Mouse (Mus musculus) spleen, embryonic (tissue): Measurements from ENCODE around the gene Gas2l2.

Experiments used
- CTCF ChIA-PET: fragments of 350-600 bp; sonication (Branson Sonifier 250); formaldehyde crosslinking; loops from one replicate; lab custom pipeline; 2022; lab: Charles Lee

Gas2l2 gene

GRCm38 (mm10) chr11:83445001-83445400 lies 15.7 kb upstream of the Gas2l2 start:
- CTCF ChIA-PET = no interaction called here

DNA sequence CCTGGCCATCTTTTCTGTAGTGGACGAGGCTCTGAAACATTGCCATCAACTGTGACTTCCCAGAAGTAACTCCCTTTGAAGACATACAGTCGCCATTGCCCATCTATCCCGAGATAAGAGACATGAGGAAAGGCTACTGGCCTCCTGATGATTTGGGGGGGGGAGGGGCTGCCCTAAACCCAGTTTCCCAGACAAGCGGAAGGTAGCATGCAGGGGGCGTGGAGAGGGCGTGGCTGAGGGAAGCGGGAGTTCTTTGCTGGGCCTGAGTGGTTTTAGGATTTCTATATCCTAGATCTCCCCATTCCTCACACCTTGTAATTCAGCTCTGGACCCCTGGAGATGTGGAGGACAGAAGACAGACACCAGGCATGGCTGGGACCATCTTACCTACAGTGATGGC lies 14.6 kb upstream of the Gas2l2 start:
- CTCF ChIA-PET = interaction anchor here (0.5 to 0.7 kb wide), 3 partner anchors 21 to 498 kb away, joined by 3 read pairs; no protein-coding TSS in a partner anchor

- CTCF ChIA-PET = interaction anchor here (0.7 kb wide), 2 partner anchors 18 to 149 kb away, joined by 3 read pairs; no protein-coding TSS in a partner anchor
These were observed 13.5 kb upstream of the Gas2l2 start for GRCm38 (mm10) chr11:83442596-83443267.

GRCm38 (mm10) chr11:83441235-83441634 lies 12.0 kb upstream of the Gas2l2 start:
- CTCF ChIA-PET = interaction anchor here (0.6 to 1.4 kb wide), 4 partner anchors 9 to 53 kb away, joined by 3 to 4 read pairs (median 3); partner anchors contain the start of gene Taf15

DNA sequence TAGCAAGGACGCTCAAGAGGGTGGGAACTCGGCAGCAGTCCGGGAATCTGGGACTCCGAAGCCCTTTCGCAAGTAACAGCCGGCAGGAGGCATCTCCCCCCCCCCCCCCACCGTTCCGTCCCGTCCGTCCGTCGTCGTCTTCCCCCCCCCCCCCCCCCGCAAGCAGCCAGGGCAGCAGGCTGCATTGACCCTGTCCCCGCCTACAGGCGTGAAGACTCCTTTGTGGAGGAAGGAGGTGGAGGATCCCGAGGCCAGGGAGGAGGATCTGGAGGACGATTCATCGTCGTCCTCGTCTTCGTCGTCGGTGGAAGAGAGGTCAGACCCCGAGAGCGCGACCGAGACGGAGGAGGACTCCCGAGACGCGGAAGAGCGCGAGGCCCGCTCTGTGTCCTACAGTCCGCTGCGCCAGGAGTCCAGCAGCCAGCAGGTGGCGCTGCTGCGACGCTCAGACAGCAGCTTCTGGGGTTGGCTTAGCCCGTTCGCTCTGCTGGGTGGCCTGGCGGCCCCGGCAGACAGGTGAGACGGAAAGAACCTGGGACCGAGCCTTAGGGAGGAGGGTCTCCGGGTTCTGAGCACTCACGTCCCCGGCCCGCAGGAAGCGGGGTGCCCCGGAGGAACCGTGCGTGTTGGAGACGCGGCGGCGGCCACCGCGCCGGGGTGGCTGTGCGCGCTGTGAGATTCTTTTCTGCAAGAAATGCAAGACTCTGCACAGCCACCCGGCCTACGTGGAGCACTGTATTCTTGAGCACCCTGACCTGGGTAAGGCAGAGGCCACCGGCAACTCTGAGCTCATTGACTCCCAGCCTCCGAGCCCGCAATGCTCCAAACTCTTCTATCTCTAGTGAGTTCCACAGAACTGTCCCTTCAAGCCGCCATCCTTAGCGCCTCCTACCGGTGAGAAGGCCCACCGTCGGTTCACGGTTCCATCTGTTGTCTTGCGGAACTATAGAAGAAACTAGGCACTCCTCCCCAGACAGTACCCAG lies 11.1 kb upstream of the Gas2l2 start:
- CTCF ChIA-PET = interaction anchor here (1.0 to 1.4 kb wide), 3 partner anchors 8 to 33 kb away, joined by 3 to 4 read pairs (median 3); partner anchors contain the start of gene Taf15

GRCm38 (mm10) chr11:83439426-83440060 lies 10.3 kb upstream of the Gas2l2 start:
- CTCF ChIA-PET = interaction anchor here (1.3 kb wide), 1 partner anchor 33 kb away, joined by 4 read pairs; no protein-coding TSS in a partner anchor

- CTCF ChIA-PET = no interaction called here
These were observed 8.1 kb upstream of the Gas2l2 start, which contains the start of gene 1700020L24Rik for GRCm38 (mm10) chr11:83437377-83437776. 1700020L24Rik (plus strand) TSS chr11:83437677.

DNA sequence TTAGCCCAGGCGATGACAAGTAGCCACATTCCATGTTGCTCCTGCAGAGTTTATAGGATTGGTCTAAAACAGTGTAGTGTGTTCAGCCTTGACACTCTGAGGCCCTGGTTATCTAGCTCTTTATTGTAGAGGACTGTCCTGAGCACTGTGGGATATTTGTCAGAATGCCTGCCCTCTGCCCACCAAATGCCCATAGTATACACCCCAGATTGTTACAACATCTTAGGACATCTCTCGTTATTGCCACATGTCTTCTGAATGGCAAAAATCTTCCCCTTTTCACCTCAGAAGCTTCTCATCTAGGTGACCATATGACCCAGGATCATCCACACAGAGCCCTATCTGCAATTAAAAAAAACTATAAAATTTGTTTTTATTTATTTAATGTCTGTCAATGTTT lies 3.3 kb upstream of the Gas2l2 start:
- CTCF ChIA-PET = interaction anchor here (0.7 to 0.8 kb wide), 2 partner anchors 8 to 28 kb away, joined by 3 read pairs; no protein-coding TSS in a partner anchor

DNA sequence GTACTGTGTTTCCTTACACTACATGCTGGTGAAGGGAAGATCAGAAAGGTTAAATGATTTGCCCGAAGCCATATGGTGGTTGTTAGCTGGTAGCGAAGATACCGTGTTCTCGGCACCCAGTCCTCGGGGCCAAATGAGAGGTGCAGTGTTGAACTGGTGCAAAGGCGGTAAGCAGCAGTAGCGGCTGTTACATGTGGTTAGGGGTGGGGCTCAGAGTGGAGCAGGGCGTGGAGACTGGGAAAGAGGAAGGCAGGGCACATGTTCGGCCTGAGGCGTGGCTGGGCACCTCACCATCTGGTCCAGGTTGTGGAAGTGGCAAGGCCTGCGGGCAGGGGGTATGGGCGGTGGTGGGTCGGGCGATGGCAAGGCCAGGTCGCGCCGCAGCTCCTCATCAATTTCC lies 2.3 kb downstream of the Gas2l2 start:
- CTCF ChIA-PET = interaction anchor here (0.7 kb wide), 1 partner anchor 344 kb away, joined by 3 read pairs; no protein-coding TSS in a partner anchor

DNA sequence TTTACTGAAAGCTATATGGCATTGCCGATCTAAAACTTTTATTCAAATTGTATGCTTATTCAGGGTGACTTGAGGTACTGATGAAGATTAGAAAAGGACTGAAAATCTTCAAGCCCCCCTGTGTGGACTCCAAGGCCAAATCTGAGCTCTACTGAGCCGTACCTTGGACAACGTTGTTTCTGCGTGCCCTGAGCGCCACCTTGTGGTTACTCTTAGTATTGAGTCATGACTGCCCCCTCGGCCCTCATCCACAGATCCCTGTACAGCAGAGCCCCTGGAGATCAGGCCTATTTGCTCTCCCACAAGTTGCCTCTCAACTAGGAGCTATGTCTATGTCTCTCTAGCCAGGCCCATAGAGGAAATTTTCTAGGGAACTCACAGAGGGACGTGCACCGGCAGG lies 4.6 kb downstream of the Gas2l2 start:
- CTCF ChIA-PET = interaction anchor here (0.6 kb wide), 1 partner anchor 18 kb away, joined by 3 read pairs; no protein-coding TSS in a partner anchor

GRCm38 (mm10) chr11:83421305-83421704 lies 8.0 kb downstream of the Gas2l2 start:
- CTCF ChIA-PET = no interaction called here

GRCm38 (mm10) chr11:83420338-83420737 lies 8.9 kb downstream of the Gas2l2 start:
- CTCF ChIA-PET = no interaction called here

DNA sequence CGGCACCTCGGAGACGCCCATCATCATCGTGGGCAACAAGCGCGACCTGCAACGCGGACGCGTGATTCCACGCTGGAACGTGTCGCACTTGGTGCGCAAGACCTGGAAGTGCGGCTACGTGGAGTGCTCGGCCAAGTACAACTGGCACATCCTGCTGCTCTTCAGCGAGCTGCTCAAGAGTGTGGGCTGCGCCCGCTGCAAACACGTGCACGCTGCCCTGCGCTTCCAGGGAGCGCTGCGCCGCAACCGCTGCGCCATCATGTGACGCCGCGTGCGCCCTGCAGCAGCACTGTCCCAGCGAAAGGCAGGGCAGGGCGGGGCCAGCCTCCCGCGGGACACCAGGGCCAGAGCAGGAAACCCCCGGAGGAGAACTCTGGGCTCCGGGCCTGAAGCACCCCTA lies 10.7 kb downstream of the Gas2l2 start:
- CTCF ChIA-PET = no interaction called here

GRCm38 (mm10) chr11:83417708-83418107 lies 11.5 kb downstream of the Gas2l2 start:
- CTCF ChIA-PET = no interaction called here

DNA sequence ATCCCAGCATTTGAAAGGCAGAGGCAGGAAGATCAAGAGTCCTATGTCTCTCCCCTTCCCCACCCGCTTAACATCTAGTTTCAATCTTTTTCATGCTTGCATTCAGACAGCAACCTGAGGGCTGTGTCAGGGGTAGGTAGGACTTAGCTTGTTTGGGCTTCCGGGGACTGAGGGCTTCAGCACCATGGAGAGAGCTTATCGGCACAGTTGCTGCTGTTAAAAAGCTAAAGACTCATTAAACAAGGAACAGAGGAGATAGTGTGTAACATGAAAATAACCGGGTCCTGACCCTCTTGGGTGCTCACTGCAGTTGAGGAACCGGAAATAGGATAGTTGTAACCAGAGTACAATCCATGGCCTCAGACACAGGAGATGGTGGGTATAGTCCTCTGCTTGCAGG lies 12.2 kb downstream of the Gas2l2 start:
- CTCF ChIA-PET = no interaction called here

GRCm38 (mm10) chr11:83410510-83410909 lies 18.7 kb downstream of the Gas2l2 start:
- CTCF ChIA-PET = no interaction called here

GRCm38 (mm10) chr11:83409792-83410291 lies 19.4 kb downstream of the Gas2l2 start:
- CTCF ChIA-PET = no interaction called here

DNA sequence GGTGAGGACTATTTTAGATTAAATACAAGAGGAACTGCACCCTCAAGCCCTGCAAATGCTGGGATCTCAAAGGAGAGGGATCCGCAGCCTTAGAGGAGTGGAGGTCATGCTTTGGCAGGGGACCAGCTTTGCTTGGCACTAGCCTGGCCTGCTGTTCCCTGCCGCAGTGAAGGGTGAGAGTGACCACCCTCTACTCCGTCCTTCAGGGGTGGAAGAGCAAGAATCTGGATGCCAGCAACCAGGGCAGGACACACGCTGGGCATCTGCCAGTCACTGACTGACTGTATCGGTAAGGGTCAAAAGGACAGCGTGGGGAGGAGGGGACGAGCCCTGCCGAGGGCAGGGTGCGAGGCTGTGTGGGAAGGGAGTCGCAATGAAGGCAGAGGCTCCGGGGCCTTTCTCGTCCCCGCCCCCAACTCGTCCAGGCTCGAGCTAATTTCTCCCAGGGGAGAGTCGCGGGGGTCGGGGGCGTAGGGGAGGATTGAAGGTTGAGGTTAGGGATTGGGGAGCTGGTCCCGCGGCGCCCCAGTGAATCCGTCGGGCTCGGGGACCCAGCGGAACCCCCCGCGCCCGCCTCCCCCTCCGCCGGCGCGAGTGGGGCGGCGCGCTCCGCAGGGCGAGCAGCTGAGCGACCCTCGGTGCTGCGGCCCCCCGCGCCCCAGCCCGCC lies 20.0 kb downstream of the Gas2l2 start, which contains the start of gene Rasl10b:
Gene Rasl10b, plus strand, starts transcription at position 51 of the 668 bp plus-strand sequence.
- CTCF ChIA-PET = interaction anchor here (1.1 kb wide), 1 partner anchor 13 kb away, joined by 3 read pairs; no protein-coding TSS in a partner anchor

DNA sequence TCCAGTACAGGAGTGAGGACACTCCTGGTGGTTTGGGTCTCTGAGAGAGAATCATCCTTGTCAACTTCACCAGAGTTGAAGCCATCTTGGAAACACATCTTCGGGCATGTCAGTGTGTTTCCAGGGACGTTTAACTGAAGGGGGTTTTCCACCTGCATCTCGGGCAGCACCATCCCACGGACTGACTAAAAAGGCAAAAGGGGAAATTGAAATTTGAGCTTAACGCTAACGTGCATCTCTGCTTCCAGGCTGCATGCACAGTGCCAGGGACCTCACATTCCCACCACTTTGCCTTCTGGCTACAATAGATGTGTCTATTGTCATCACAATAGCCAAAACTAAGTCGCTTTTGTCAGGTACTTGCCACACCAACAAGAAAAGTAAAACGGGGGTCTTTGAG lies 21.0 kb downstream of the Gas2l2 start:
- CTCF ChIA-PET = interaction anchor here (1.1 kb wide), 1 partner anchor 14 kb away, joined by 3 read pairs; no protein-coding TSS in a partner anchor

- CTCF ChIA-PET = no interaction called here
These were observed 22.9 kb downstream of the Gas2l2 start for GRCm38 (mm10) chr11:83406391-83406790.
